Mouse (Mus musculus) cerebellum, adult 9-11 months (tissue): Measurements from ENCODE around the gene B3gat3.

Experiments
- DNase-seq: peaks from one replicate; pipeline ENCODE4 v3.0.0; 2022

The B3gat3 gene

GRCm38 (mm10) chr19:8898576-8898975 lies 21.6 kb upstream of the B3gat3 start:
- no peak for DNase-seq

DNA sequence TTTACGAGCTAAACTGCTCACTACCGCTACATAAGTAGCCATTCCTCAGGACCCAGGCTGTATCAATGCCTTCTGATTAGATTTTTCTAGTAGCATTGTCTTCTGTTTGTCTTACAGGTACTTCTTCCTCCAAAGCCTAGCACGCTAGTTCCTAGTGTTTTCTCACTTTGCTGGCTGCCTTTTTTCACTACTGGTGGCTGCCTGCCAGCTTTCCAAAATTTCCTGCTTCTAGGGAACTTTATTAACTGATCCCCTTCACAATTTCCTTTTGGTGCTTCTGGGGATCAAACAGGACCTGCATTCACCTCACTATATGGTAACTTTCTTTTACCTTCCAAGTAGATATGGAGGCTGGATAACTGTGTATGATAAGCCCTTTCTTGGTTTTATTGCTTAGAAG lies 21.1 kb upstream of the B3gat3 start:
- no peak for DNase-seq

DNA sequence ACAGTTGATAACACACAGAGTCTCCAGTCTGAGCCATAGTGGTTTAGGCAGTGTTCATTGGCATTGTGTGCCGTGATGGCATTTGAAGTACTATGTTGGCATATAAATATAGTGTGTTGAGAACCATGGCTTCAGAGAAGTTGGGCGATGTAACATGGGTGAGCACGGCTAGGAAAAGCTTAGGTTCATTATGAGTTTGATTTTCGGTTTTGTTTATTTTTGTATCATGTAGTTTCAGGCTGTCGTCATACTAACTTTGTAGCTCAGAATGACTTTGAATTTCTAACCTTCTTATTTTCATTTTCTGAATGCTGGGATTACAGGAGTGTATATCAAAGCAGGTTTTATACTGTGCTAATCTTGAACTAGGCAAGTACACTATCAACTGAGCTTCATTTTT lies 16.8 kb upstream of the B3gat3 start:
- no peak for DNase-seq

GRCm38 (mm10) chr19:8908531-8908930 lies 11.6 kb upstream of the B3gat3 start:
- DNase-seq, result no peak

- DNase-seq, result no peak
Measured at GRCm38 (mm10) chr19:8911810-8912209, 8.4 kb upstream of the B3gat3 start.

DNA sequence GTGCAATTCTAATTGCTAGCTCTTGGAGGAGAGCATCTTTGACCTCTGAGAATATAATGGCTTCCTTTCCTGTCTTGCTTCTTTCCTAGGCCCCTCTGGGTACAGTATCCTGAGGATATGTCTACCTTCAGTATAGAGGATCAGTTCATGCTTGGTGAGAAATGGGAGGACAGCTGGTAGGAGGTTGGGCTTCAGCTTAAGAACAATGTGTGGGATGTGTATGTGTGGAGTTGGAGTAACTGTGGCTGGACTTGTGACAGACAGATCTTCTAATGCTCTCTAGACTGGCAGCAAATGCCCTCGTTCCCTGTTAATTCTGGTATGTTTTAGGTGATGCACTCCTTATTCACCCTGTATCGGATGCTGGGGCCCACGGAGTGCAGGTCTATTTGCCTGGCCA lies 6.0 kb upstream of the B3gat3 start:
- DNase-seq, result no peak

DNA sequence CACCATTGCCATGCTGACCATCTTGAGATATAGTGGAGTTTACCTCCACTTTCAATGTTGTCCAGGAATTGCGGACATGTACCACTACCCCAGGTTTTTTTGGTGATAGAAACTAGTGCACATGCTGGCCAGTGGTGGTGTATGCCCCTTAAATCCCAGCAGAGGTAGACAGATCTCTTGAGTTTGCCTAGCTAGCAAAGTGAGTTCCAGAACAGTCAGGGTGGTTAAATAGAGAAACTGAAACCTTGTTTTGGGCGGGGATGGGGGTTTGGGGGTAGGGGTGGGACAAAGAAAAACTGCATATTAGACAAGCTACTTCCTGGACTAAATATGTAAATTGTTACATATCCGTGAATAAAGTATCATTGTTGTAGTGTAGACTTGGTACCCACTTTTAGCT lies 1.2 kb upstream of the B3gat3 start:
- DNase-seq, result no peak

DNA sequence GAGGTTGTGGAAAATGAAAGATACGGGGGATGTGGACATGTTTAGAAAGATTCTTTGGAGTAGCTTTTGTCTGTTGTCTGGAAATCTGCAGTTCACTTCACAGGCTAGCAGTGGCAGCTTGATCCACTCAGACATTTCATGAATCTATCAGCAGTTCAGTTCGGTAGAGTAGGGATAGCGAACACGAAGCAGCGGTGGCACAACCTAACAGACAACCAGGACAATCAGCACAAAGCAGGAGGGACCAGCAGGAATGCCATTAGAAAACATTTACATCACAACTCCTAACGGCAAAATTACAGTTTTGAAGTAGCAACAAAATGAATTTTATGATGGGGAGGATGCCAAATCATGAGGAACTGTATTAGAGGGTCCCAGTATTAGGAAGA lies 496 bp upstream of the B3gat3 start:
- no peak for DNase-seq

DNA sequence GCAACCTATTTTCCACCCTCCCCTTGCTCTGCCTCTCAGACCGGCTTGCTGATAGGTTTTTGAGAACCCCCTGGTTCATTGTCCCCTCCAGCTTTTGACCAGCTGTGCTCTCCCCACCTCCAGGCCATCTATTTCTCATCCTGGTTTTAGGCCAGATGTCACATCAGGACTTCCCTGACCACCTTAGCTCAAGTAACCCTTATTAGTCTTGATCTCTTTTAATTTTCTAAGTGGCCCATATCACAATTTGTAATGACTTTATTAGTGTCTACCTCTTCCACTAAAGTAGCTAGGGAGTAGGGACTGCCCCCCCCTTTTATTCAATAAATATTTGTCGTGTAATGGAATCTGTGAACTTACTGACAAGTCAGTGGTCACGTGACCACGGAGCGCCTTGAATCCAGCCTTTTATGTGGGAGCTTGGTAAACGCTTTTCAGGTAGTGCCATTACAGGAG lies 690 bp downstream of the B3gat3 start:
- DNase-seq, result no peak

- peak; percentile 47 for DNase-seq
Measured at GRCm38 (mm10) chr19:8921741-8922140, 1.6 kb downstream of the B3gat3 start.

DNA sequence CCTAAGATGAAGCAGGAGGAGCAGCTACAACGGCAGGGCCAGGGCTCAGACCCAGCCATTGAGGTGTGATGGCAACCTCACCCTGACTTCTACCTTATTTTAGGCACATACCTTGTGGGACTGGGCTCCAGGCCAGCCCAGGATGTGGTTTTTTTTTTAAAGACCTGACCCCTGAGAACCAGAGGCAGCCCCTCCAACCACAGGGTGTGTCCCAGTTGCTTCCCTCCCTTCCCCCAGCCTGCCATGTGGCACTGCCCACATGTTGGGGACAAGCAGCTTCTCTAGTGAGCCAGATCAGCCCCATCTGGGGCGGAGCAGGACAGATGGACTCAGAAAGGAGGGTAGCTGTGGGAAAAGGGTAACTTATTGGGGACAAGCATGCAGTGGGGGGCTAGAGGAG lies 6.6 kb downstream of the B3gat3 start:
- peak; percentile 51 for DNase-seq

DNA sequence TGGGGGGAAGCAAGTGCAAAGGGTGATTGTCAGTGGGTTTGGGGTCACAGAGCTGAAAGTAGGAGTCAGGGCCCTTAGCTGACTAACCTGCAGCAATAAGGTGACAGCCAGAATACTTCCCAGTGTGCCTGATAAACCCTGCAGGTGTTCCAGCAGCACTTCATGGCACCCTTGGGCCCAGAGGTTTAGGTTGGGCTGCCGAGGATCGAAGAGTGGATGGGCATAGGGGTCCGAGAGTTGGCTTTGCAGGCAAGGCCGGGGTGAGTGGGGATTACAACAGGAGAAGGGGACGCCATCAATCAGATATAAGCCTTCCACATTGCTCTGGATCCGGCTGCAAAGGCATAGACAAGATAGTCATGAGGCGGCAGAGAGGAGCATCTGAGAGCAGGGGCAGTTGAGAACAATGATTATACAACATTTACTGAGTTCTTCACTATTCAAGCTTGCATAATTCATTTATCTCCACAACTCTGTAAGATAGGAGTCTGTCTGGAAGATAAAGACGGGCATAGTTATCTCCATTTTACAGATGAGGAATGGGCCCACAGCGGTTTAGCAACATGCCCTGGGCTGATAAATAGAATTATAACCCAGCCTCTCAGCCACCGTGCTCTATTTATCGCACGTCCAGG lies 7.8 kb downstream of the B3gat3 start:
- DNase-seq, result no peak

DNA sequence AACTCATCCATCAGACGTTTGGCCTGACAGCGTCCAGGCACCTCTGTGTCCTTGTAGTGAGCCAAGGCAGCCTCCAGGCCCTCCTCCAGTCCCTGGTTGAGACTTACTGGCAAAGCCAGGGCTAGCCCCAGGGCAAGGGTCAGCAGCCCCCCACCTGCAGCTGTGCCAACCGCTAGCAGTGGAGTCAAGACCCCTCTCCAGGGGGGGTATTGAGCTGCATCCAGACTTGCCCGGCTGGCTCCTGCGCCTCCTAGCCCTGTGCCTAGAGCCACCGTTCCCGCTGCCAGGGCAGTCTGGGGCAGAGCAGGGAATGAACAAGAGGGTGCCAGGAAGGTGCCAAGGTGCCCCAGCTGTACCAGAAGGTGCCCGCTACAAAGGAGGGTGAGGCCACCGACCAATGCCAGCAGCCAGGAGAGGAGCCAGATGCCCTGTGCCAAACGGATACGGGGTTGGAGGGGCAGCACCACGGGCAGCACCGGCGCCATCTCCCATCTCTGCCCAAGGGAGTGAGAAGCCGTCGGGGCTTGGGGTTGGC lies 8.6 kb downstream of the B3gat3 start:
- DNase-seq, result peak; percentile 87

DNA sequence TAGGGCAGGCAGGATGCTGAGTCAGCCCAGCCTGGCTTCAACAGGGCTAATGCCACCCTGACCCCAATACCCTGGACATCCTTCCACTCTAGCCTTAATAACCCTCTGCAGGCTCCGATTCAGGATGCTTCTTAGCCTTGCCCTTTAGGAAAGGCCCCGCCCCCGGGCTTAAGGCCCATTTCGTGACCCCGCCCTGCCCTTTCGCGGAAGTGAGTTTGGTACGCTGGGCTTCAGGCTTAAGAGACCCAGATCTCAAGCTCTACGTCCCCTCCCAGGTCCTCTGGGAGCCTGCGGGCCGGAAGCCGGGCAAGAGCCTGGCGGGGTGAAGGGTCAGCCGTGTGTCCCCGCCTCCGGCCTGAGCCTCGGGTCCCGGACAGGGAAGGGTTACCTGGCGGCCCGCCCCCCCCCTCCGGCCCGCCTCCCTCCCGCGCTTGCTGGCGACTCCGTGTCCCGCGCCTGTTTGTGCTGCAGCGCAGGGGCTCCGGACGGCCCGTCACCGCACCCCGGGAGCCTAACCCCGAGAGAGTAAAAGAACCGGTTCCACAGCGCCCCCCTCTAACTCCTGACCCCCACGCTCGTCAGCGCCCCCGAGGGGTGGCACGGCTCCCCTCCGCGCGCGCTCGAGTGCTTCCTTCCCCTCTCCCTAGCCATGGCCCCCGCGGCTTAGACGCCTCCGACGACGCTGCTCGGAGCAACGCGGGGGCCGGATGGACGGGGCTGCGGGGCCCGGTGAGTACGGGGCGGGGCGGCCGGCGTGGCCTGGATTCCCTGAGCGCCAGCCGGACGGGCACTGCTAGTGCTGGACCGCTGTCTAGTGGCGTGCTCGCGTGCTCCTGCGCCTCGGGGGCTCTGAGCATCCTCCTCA lies 9.3 kb downstream of the B3gat3 start, which contains the start of the genes Rom1 and Eml3:
Gene Rom1, minus strand, starts transcription at position 133 of the 865 bp plus-strand sequence.
Gene Eml3, plus strand, starts transcription at position 329 of the 865 bp plus-strand sequence.
- DNase-seq, result peak; percentile 89

- no peak for DNase-seq
Measured at GRCm38 (mm10) chr19:8930117-8930516, 9.9 kb downstream of the B3gat3 start.

GRCm38 (mm10) chr19:8930771-8931170 lies 10.6 kb downstream of the B3gat3 start:
- no peak for DNase-seq

- no peak for DNase-seq
Measured at GRCm38 (mm10) chr19:8936736-8937135, 16.6 kb downstream of the B3gat3 start.

DNA sequence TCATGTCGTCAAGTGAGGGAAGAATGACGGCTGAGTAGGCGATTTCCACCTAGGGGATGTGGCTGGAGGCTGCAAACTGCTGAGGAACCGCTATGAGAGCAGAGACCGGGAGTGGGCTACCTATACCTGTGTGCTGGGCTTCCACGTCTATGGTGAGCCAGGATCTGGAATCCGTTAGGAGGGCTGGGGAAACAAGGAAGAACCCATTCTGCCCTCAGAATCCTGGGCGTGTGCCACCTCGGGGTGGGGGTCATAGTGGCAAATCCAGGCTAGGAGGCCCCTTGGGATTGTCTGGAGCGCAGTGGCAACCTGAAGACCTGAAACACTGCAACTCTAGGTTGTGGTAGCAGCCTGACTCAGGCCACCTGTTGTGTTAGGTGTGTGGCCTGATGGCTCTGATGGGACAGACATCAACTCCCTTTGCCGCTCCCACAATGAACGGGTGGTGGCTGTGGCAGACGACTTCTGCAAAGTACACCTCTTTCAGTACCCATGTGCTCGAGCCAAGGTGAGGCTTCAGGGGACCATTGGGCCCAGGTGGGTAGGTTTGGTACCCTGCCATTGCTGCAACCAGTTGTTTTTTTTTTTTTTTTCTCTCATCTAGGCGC lies 20.5 kb downstream of the B3gat3 start:
- DNase-seq, result peak; percentile 73

DNA sequence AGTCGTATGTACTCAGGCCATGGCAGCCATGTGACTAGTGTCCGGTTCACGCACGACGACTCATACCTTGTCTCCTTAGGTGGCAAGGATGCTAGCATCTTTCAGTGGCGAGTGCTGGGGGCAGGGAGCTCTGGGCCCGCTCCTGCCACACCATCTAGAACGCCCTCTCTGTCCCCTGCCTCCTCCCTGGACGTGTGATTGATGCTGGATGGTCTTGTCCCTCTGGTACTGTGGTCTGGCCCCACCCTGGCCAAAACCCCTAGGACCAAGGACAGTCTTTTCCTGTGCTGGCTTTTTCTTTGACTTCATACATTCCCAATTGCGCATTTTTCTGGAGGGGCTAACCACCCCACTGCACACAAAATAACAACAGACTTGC lies 21.0 kb downstream of the B3gat3 start:
- DNase-seq, result peak; percentile 65

- peak; percentile 97 for DNase-seq
Measured at GRCm38 (mm10) chr19:8941515-8942217, 21.5 kb downstream of the B3gat3 start, which contains the start of gene Mta2. Gene Mta2 (plus strand): TSS chr19:8941875.

DNA sequence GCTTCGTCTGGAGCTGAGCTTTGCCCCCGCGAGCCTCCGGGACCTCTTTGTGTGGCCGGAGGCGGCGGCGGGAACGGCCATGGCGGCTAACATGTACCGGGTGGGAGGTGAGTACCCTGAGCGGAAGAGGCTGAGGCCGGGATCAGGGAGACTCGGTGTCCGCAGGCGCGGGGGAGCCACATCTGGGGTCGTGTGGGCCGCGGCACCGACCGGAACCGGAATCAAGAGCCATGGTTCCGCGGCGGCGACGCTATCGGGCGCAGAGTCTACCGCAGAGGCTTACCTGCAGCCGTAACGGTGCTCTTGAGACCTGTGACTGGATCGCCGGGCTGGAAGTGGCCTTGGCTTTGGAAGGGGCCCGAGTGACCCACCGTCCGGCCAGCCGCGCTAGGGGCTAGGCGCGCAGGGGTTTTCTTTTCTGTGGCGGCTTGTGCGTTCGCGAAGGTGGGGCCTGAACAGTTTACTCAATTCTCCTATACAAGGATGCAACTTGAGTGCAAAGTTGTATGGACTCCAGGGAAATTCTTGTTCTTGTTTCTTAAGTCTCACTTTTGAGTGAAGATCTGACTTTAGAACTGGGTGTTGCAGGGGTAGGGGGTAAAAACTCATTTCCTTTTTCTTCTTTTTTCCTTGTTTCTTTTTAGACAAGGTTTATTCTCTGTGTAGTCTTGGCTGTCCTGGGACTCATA lies 22.2 kb downstream of the B3gat3 start:
- DNase-seq, result no peak

- no peak for DNase-seq
Measured at GRCm38 (mm10) chr19:8943047-8943446, 22.9 kb downstream of the B3gat3 start.
